Mouse (Mus musculus): ENCODE measurements around the gene Pcyt1a.

DNA sequence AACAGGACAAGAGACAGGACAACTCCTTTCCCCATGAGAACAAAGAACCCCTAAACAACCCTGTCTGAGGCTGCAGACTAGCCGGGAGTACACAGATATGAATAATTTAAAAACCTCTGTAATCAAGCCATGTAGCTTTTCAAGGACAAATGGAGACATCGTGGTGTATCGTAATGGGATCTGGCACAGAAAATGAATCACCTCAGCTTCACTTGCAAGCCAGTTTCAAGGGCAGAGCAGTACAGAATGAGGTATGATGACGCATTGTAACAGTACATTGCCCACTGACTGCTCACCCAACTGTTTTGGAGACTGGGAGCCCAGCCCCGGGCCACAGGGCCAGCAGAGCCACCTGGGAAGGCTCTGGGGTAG, 93.5 kb downstream of the Pcyt1a start:
- no peak for TF ChIP-seq MAX (IDR thresholded peaks at IDR 0.05; ENCODE audit: low read depth)
- no peak for TF ChIP-seq POLR2A (IDR thresholded peaks at IDR 0.05; ENCODE audit: insufficient read length, low read depth)
- no peak for TF ChIP-seq POLR2AphosphoS2 (IDR thresholded peaks at IDR 0.05; ENCODE audit: insufficient read length, low read depth)
- peak in 1 of 3 experiments; percentile 17 for TF ChIP-seq MYOD1 (IDR thresholded peaks at IDR 0.05; ENCODE audit: control insufficient read depth in 1 of 3, insufficient read length in 2 of 3, low read depth in 2 of 3)
